Mouse (Mus musculus) lung, embryonic 16.5 days (tissue): ENCODE data around the gene Ccdc9. TPM values are rescaled to one million over a fixed set of nuclear protein-coding genes. Genes with fewer than 3 reads are reported as not detected.
"Not testable (repeated sequence)": the region's sequence is repeated elsewhere in the genome, so short reads cannot be mapped to it uniquely, and the experiment has no call there.

Experiments
- ATAC-seq: fragments of 200-750 bp; cut with Nextera tagmentation; 2 replicates; pipeline ENCODE4 v1.8.0; 2017; ENCODE audit warnings: low read depth, mild to moderate bottlenecking, moderate library complexity
- H3K27ac ChIP-seq: fragments of 300-500 bp; sonication (generic); 2 replicates; pipeline ENCODE4 v1.5.1; 2014; ENCODE audit warnings: mild to moderate bottlenecking, control low read depth, low read length
- H3K27me3 ChIP-seq: fragments of 300-500 bp; sonication (generic); 2 replicates; pipeline ENCODE4 v1.6.1; 2014; ENCODE audit warnings: low read depth, low read length, mixed read lengths; ENCODE audit not compliant: control insufficient read depth, insufficient read depth
- H3K36me3 ChIP-seq: fragments of 300-500 bp; sonication (generic); 2 replicates; pipeline ENCODE4 v1.6.1; 2014; ENCODE audit warnings: low read length; ENCODE audit not compliant: control insufficient read depth, insufficient read depth
- H3K4me1 ChIP-seq: fragments of 300-500 bp; sonication (generic); replicated peaks from 2 replicates; pipeline ENCODE4 v1.6.1; 2014; ENCODE audit warnings: low read length, mixed read lengths; ENCODE audit not compliant: control insufficient read depth, insufficient read depth
- H3K4me2 ChIP-seq: fragments of 300-500 bp; sonication (generic); 2 replicates; pipeline ENCODE4 v1.6.1; 2014; ENCODE audit warnings: low read depth, low read length, control low read depth
- H3K4me3 ChIP-seq: fragments of 300-500 bp; sonication (generic); 2 replicates; pipeline ENCODE4 v1.5.1; 2014; ENCODE audit warnings: mild to moderate bottlenecking, low read length, control low read depth
- H3K9ac ChIP-seq: fragments of 300-500 bp; sonication (generic); 2 replicates; pipeline ENCODE4 v1.6.1; 2014; ENCODE audit warnings: low read length, control low read depth
- H3K9me3 ChIP-seq: fragments of 300-500 bp; sonication (generic); 2 replicates; pipeline ENCODE4 v1.6.1; 2016; ENCODE audit warnings: low read length; ENCODE audit not compliant: control insufficient read depth
- WGBS: fragments of 180-500 bp; shearing (Covaris S2); extraction: QIAGEN DNeasy Blood & Tissue Kit; methylation state at CpG from one replicate; pipeline ENCODE4 v1.1.7; 2014; 5-methylcytosine and 5-hydroxymethylcytosine counted together
- polyA plus RNA-seq: library from polyadenylated mRNA; unstranded; fragments of >200 nt; fragmentation: Nextera tagmentation; extraction: Ambion mirVana; gene quantifications from 2 replicates; pipeline ENCODE4 v1.2.1, GENCODE M21; 2015

The Ccdc9 gene
- polyA plus RNA-seq, 1 experiment from 2014 or later: 20.1 TPM

DNA sequence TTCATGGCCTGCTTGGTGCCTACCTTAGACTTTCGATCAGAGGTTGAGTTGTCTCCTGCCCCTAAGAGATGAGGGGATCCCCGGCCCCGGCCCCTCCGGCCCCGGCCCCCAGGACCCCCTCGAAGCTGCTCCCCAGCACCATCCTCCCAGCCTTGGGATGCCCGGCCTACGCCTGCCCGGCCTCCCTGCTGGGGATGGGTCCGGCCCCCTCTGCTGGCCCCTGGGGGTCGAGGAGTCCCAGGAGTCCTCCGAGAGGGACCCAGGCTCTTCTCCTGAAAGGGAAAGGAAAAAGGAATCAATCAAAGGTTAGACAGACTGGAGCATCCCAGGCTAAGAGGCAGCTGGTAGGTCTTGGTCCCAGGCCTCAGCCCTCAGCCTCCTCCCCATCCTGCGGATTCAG lies 4.3 kb downstream of the Ccdc9 start:
- Histone ChIP-seq H3K27me3 (no peaks in the 10 kb centered on the region), H3K4me2 (no peak overlapping the region), H3K4me3 (no peak overlapping the region), H3K9ac (no peak overlapping the region), H3K36me3 (peaks cover 31% of the 10 kb centered on the region), H3K4me1 (peaks cover 8% of the 10 kb centered on the region), H3K27ac (no peak overlapping the region), H3K9me3 (no peaks in the 10 kb centered on the region)
- WGBS: 89% methylated on average over 13 of the region's 13 CpGs
- no peak for ATAC-seq

DNA sequence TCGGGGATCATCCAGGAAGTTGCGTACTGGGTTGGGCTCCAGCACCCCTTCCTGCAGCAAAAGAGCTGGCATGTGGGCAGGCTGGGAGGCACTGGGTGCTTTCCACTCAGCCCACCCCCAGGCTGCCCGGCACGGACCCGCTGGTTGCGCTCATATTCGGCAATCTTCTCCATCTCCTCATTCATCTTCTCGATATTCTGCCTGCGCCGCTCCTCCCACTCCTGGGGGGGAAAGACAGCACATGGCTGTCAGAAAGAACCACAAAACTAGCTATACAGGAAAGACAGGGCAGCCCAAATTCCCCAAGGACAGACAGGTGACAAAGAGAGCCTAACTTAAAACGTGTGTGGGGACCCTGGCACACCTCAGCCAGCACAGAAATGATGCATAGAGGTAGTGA lies 5.9 kb downstream of the Ccdc9 start:
- Histone ChIP-seq H3K9me3 (no peaks in the 10 kb centered on the region), H3K27me3 (no peaks in the 10 kb centered on the region), H3K36me3 (peaks cover 35% of the 10 kb centered on the region), H3K9ac (no peak overlapping the region), H3K27ac (no peak overlapping the region), H3K4me2 (no peak overlapping the region), H3K4me1 (peaks cover 8% of the 10 kb centered on the region), H3K4me3 (no peak overlapping the region)
- 79% methylated on average over 11 of the region's 11 CpGs for WGBS
- no peak for ATAC-seq

DNA sequence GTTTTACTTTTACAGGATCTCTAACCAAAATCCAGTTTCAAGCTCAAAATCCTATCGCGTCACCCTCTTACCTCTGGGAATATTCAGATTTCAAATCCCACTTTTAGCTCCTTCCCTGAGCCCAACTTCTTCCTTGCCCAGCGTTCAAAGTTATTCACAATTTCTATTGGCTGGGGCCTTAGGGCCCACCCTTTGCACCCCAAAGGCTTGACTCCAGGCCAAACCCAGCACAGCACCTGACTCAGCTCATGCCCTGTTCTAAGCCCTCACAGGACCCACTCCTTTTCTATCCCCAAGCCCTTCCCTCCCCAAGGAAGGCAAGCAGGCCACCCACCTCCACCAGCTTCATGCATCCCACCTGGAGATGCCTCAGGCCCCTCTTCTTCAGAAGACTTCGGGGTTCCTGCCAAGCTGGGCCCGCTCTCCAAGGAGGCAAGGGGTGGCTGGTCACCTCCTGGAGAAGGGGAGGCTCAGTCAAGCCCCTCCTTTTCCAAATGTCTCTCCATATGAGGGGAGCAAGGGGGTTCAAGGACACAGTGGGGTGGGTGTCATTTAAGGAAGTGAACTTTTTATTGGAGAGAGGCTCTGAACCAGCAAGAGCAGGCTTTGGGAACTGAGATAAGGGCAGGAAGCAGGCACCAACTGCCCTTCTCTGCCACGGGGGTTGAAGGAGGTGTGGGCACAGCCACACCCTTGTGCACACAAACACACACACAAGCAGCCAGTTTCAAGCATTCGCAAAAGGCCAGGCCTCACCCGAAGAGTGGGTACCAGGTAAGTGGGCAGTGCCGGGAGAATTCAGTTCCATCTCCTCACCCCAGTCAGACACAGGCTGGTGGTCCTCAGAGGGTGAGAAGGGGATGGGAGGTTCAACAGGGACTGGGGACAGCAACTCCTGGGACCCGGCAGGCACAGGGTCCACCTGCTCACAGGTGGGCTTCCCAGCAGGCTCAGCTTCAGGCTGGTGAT lies 11.4 kb downstream of the Ccdc9 start:
- Histone ChIP-seq H3K4me1 (peaks cover 16% of the 10 kb centered on the region), H3K9me3 (no peaks in the 10 kb centered on the region), H3K4me2 (no peak overlapping the region), H3K9ac (no peak overlapping the region), H3K36me3 (peaks cover 8% of the 10 kb centered on the region), H3K27ac (no peak overlapping the region), H3K27me3 (no peaks in the 10 kb centered on the region), H3K4me3 (no peak overlapping the region)
- 79% methylated on average over 10 of the region's 10 CpGs for WGBS
- ATAC-seq: no peak

DNA sequence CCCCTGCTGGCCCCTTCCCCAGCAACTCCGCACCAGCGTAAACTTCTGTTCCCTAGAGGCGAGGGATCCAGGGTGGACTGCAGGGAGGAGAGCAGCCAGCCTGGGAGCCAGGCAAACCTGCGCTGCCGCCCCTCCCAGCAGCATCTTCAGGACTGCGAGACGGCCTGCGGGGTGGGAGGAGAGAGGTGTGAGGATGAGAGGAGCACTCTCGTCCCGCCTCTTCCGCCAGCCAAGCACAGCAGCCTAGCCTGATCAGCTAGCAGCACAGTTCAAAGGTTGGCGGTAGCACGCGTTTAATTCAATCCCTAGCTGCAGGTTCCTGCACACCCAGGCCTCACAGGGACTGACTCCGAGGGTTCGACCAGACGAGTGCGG lies 12.8 kb downstream of the Ccdc9 start:
- H3K36me3 ChIP-seq: peaks cover 7% of the 10 kb centered on the region
- peak overlapping the region; percentile 95 for H3K27ac ChIP-seq
- H3K9ac ChIP-seq: peak overlapping the region; percentile 67
- H3K9me3 ChIP-seq: no peaks in the 10 kb centered on the region
- H3K27me3 ChIP-seq: no peaks in the 10 kb centered on the region
- WGBS: under 1% methylated on average over 18 of the region's 18 CpGs
- peak overlapping the region; percentile 79 for H3K4me3 ChIP-seq
- H3K4me2 ChIP-seq: peak overlapping the region; percentile 95
- ATAC-seq: peak; percentile 70
- peaks cover 16% of the 10 kb centered on the region for H3K4me1 ChIP-seq

DNA sequence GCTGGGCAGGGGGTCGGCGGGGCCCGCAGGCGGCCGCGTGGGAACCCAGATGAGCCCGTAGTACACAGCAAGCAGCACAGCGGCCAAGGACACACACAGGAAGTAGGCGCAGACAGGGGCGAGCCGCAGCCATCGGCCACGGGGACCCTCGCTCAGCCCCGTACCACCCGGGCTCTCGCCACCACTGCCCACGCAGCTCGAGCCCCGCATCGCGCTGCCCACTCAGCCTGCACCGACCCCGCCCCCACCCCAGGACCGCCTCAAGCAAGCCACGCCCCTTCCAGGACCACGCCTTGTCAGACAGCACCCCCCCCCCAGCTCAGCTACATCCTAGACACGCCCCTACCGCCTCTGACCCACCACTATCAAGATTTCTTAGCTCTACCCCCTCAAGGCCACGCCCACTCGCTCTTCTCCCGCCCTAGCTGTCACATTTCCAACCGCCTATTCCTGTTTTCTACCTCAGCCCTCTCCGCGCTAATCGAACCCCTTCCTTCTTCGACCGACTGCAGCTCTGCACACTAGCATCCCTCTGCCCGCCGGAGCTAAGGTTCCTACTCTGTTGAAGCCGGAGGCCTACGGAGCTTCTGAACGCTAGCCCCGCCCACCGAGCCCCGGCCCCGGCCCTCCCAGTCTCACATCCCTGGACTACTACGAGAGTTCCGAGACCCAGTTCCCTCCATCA lies 13.4 kb downstream of the Ccdc9 start, which contains the start of gene Inafm1:
Gene Inafm1, minus strand, starts transcription at position 537 of the 685 bp plus-strand sequence.
- WGBS: 1% methylated on average over 34 of the region's 49 CpGs
- H3K4me2 ChIP-seq: peak within 1 kb of the TSS; percentile 95
- no peaks in the 10 kb centered on the region for H3K9me3 ChIP-seq
- H3K4me3 ChIP-seq: peak within 1 kb of the TSS; percentile 79
- H3K36me3 ChIP-seq: peaks cover 4% of the 10 kb centered on the region
- H3K27ac ChIP-seq: peak within 1 kb of the TSS; percentile 95
- no peaks in the 10 kb centered on the region for H3K27me3 ChIP-seq
- H3K9ac ChIP-seq: peak within 1 kb of the TSS; percentile 80
- peaks cover 16% of the 10 kb centered on the region for H3K4me1 ChIP-seq
- peak; percentile 93 for ATAC-seq

DNA sequence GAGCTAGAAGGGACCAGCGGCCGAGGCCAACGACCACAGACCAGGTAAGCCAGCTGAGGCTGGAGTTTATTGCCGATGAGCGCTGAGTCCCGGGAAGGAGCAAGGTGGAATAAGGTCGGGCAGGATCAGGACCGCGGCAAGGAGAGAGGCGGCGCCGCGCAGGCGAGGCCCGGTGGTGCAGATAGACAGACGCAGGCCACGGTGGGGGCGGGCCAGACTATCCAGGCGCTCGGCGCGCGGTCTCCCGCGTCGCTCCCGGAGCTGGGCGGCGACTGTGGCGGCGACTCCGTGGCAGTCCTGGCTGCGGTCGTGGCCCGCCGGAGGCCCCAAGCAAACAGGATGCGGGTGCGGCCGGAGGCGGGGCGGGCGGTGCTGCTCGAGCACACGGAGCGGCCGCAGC lies 13.9 kb downstream of the Ccdc9 start:
- H3K9me3 ChIP-seq: no peaks in the 10 kb centered on the region
- no peaks in the 10 kb centered on the region for H3K27me3 ChIP-seq
- 0% methylated on average over 29 of the region's 46 CpGs for WGBS
- peak overlapping the region; percentile 95 for H3K4me2 ChIP-seq
- H3K4me3 ChIP-seq: peak overlapping the region; percentile 79
- ATAC-seq: peak; percentile 82
- H3K9ac ChIP-seq: peak overlapping the region; percentile 80
- peaks cover 4% of the 10 kb centered on the region; the same call in 1 of the 2 replicates for H3K36me3 ChIP-seq
- H3K27ac ChIP-seq: peak overlapping the region; percentile 95
- H3K4me1 ChIP-seq: peaks cover 16% of the 10 kb centered on the region

DNA sequence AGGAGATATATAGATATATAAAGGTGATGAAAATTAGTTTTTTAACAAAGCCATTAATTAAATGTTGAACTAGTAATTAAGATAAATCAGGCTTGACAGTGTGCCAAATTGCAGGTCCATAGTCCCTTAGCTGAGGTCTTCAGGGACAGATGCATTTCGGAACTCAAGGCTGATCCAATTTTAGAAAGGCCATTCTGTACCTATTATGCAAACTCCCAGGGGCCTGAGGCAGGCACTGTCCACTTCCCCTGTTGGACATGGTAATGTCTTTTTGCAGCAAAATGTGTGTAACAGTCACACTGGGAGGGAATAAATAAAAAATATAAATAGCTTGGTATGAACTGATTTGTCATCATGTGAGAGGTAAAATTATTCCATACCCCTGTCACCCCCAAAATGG lies 15.5 kb downstream of the Ccdc9 start:
- H3K4me1 ChIP-seq: peaks cover 16% of the 10 kb centered on the region
- H3K27me3 ChIP-seq: no peaks in the 10 kb centered on the region
- H3K4me2 ChIP-seq: no peak overlapping the region
- ATAC-seq: no peak
- WGBS: 79% methylated on average over 1 of the region's 1 CpGs
- no peak overlapping the region for H3K9ac ChIP-seq
- no peak overlapping the region for H3K4me3 ChIP-seq
- no peaks in the 10 kb centered on the region for H3K9me3 ChIP-seq
- no peak overlapping the region for H3K27ac ChIP-seq
- H3K36me3 ChIP-seq: peaks cover 3% of the 10 kb centered on the region; the same call in 1 of the 2 replicates

DNA sequence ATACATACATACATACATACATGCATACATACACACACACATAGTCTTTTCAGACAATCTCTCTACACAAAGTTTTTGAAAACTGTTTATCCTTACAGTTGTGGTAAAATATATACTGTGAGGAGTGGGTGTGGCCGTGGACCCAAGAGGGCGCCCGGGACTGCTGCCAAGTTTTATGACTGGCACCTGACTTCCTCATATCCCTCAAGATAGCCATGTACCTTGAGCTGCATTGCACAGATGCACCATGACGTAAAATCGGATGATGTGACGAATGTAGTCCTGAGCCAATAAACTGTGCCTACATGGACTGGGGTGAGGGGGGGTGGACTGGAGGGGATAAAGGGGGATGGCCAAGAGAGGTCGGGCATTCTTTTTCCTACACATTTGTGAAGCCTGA lies 20.0 kb downstream of the Ccdc9 start:
- ATAC-seq, H3K4me3 ChIP-seq, H3K27me3 ChIP-seq, H3K4me2 ChIP-seq, H3K9ac ChIP-seq, H3K36me3 ChIP-seq, H3K27ac ChIP-seq, H3K4me1 ChIP-seq, H3K9me3 ChIP-seq: not testable (repeated sequence)
- WGBS: 78% methylated on average over 7 of the region's 7 CpGs

DNA sequence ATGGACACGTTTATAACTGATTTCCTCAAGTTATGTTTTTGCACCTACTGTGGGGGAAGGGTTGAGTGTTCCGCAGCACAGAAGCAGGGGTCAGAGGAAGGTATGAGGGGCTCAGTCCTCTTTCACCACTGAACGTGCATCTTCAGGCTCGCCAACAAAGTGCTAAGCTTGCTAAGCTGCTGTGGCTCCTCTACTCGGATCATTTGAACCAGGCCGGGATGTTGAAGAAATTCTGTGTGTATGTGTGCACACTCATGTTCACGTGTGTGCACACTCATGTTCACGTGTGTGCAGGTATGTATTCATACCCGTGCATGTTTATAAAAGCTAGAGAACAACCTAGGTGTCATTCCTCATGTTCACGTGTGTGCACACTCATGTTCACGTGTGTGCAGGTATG lies 20.7 kb downstream of the Ccdc9 start:
- no peaks in the 10 kb centered on the region for H3K36me3 ChIP-seq
- H3K27ac ChIP-seq: no peak overlapping the region
- peaks cover 2% of the 10 kb centered on the region; the same call in 1 of the 2 replicates for H3K9me3 ChIP-seq
- no peak overlapping the region for H3K9ac ChIP-seq
- WGBS: 83% methylated on average over 11 of the region's 11 CpGs
- no peak for ATAC-seq
- no peaks in the 10 kb centered on the region for H3K4me1 ChIP-seq
- H3K27me3 ChIP-seq: no peaks in the 10 kb centered on the region
- no peak overlapping the region for H3K4me3 ChIP-seq
- H3K4me2 ChIP-seq: no peak overlapping the region
